Mouse (Mus musculus) lung, postnatal 0 days (tissue): ENCODE measurements at regions not wholly inside any gene's neighbourhood (a gene's known extent, or its start where the extent isn't known, plus 50 kb on each side); places are given as distances from the start of the nearest gene placed in this dataset.
A peak's percentile ranks its signal among the peaks of the same experiment; 100 is the strongest.

ENCODE experiments used
- ATAC-seq: fragments of 200-750 bp; cut with Nextera tagmentation; 2 replicates; pipeline ENCODE4 v1.8.0; 2017; ENCODE audit warnings: moderate library complexity
- DNase-seq: peaks from one replicate; pipeline ENCODE4 v3.0.0-alpha.2; 2016; ENCODE audit warnings: low spot score
- H3K27ac ChIP-seq: fragments of 300-500 bp; sonication (generic); 2 replicates; pipeline ENCODE4 v1.5.1; 2014; ENCODE audit warnings: antibody characterized with exemption, mild to moderate bottlenecking, low read length, mixed read lengths
- H3K27me3 ChIP-seq: fragments of 300-500 bp; sonication (generic); replicated peaks from 2 replicates; pipeline ENCODE4 v1.6.1; 2014; ENCODE audit warnings: low read length, mixed read lengths; ENCODE audit not compliant: insufficient read depth
- H3K36me3 ChIP-seq: fragments of 300-500 bp; sonication (generic); 2 replicates; pipeline ENCODE4 v1.6.1; 2014; ENCODE audit warnings: low read length, mixed read lengths; ENCODE audit not compliant: insufficient read depth
- H3K4me1 ChIP-seq: fragments of 300-500 bp; sonication (generic); 2 replicates; pipeline ENCODE4 v1.6.1; 2014; ENCODE audit warnings: antibody characterized with exemption, low read depth, low read length, mixed read lengths; ENCODE audit not compliant: insufficient read depth
- H3K4me2 ChIP-seq: fragments of 300-500 bp; sonication (generic); replicated peaks from 2 replicates; pipeline ENCODE4 v1.6.1; 2014; ENCODE audit warnings: low read depth, mild to moderate bottlenecking, low read length, moderate library complexity, mixed read lengths
- H3K4me3 ChIP-seq: fragments of 300-500 bp; sonication (generic); 2 replicates; pipeline ENCODE4 v1.5.1; 2014; ENCODE audit warnings: low read depth, low read length
- H3K9ac ChIP-seq: fragments of 300-500 bp; sonication (generic); replicated peaks from 2 replicates; pipeline ENCODE4 v1.6.1; 2014; ENCODE audit warnings: low read depth, mild to moderate bottlenecking
- H3K9me3 ChIP-seq: fragments of 300-500 bp; sonication (generic); 2 replicates; pipeline ENCODE4 v1.6.1; 2016; ENCODE audit warnings: low read length, mixed read lengths
- CTCF ChIP-seq: IDR thresholded peaks from 2 replicates; pipeline ENCODE4 v1.5.1; 2016; ENCODE audit warnings: antibody characterized with exemption, mild to moderate bottlenecking
- EP300 ChIP-seq: IDR thresholded peaks from 2 replicates; pipeline ENCODE4 v1.6.1; 2016; ENCODE audit warnings: antibody characterized with exemption, mild to moderate bottlenecking, control low read depth
- WGBS: fragments of 180-500 bp; shearing (Covaris S2); extraction: QIAGEN DNeasy Blood & Tissue Kit; methylation state at CpG from one replicate; pipeline ENCODE4 v1.1.7; 2014; 5-methylcytosine and 5-hydroxymethylcytosine counted together

GRCm38 (mm10) chr2:137721767-137722424, 534.5 kb upstream of the Btbd3 start:
- no peaks in the 10 kb centered on the region for H3K27me3 ChIP-seq
- no peaks in the 10 kb centered on the region for H3K36me3 ChIP-seq
- DNase-seq, result no peak
- H3K4me3 ChIP-seq, result no peak overlapping the region
- no peak overlapping the region for H3K9ac ChIP-seq
- ATAC-seq, result no peak
- no peaks in the 10 kb centered on the region for H3K9me3 ChIP-seq
- no peak overlapping the region for H3K4me2 ChIP-seq
- no peaks in the 10 kb centered on the region for H3K4me1 ChIP-seq
- no peak overlapping the region for H3K27ac ChIP-seq
- TF ChIP-seq CTCF (no peak), EP300 (no peak)
- 65% methylated on average over 7 of the region's 7 CpGs for WGBS

GRCm38 (mm10) chr2:137715891-137716290, 540.5 kb upstream of the Btbd3 start:
- no peak overlapping the region for H3K9ac ChIP-seq
- no peaks in the 10 kb centered on the region for H3K36me3 ChIP-seq
- H3K27me3 ChIP-seq, result no peaks in the 10 kb centered on the region
- H3K27ac ChIP-seq, result no peak overlapping the region
- no peaks in the 10 kb centered on the region for H3K4me1 ChIP-seq
- no peaks in the 10 kb centered on the region for H3K9me3 ChIP-seq
- 63% methylated on average over 2 of the region's 2 CpGs for WGBS
- TF ChIP-seq CTCF (no peak), EP300 (no peak)
- peak; percentile 13 for DNase-seq
- ATAC-seq, result peak; percentile 35; the same call in 1 of the 2 replicates
- H3K4me2 ChIP-seq, result no peak overlapping the region
- H3K4me3 ChIP-seq, result no peak overlapping the region

GRCm38 (mm10) chr2:137706528-137706988, 549.8 kb upstream of the Btbd3 start:
- TF ChIP-seq CTCF (no peak), EP300 (no peak)
- H3K4me3 ChIP-seq, result no peak overlapping the region
- no peak overlapping the region for H3K4me2 ChIP-seq
- no peaks in the 10 kb centered on the region for H3K4me1 ChIP-seq
- 21% methylated on average over 4 of the region's 4 CpGs for WGBS
- no peak overlapping the region for H3K9ac ChIP-seq
- no peak for DNase-seq
- ATAC-seq, result no peak
- no peaks in the 10 kb centered on the region for H3K9me3 ChIP-seq
- no peaks in the 10 kb centered on the region for H3K36me3 ChIP-seq
- no peak overlapping the region for H3K27ac ChIP-seq
- H3K27me3 ChIP-seq, result no peaks in the 10 kb centered on the region

GRCm38 (mm10) chr2:137705724-137706422, 550.5 kb upstream of the Btbd3 start:
- Histone ChIP-seq H3K9ac (no peak overlapping the region), H3K4me1 (no peaks in the 10 kb centered on the region), H3K4me3 (no peak overlapping the region), H3K36me3 (no peaks in the 10 kb centered on the region), H3K27me3 (no peaks in the 10 kb centered on the region), H3K9me3 (no peaks in the 10 kb centered on the region), H3K27ac (no peak overlapping the region), H3K4me2 (no peak overlapping the region)
- ATAC-seq (no peak), DNase-seq (no peak)
- 54% methylated on average over 14 of the region's 14 CpGs for WGBS
- TF ChIP-seq CTCF, result no peak
- TF ChIP-seq EP300, result no peak

GRCm38 (mm10) chr2:137704948-137705723, 551.2 kb upstream of the Btbd3 start:
- TF ChIP-seq CTCF (no peak), EP300 (no peak)
- WGBS, result 79% methylated on average over 12 of the region's 12 CpGs
- Histone ChIP-seq H3K27ac (no peak overlapping the region), H3K4me2 (no peak overlapping the region), H3K9me3 (no peaks in the 10 kb centered on the region), H3K4me1 (no peaks in the 10 kb centered on the region), H3K36me3 (no peaks in the 10 kb centered on the region), H3K4me3 (no peak overlapping the region), H3K9ac (no peak overlapping the region), H3K27me3 (no peaks in the 10 kb centered on the region)
- DNase-seq, result no peak
- no peak for ATAC-seq

- no peak overlapping the region for H3K27ac ChIP-seq
Measured at GRCm38 (mm10) chr2:137704565-137704947, 551.8 kb upstream of the Btbd3 start.

More at GRCm38 (mm10) chr2:137704565-137704947, 551.8 kb upstream of the Btbd3 start:
- ATAC-seq (no peak), DNase-seq (no peak)
- TF ChIP-seq CTCF, result no peak
- TF ChIP-seq EP300, result no peak
- Histone ChIP-seq H3K9ac (no peak overlapping the region), H3K27me3 (no peaks in the 10 kb centered on the region), H3K4me2 (no peak overlapping the region), H3K4me3 (no peak overlapping the region), H3K36me3 (no peaks in the 10 kb centered on the region), H3K4me1 (no peaks in the 10 kb centered on the region), H3K9me3 (no peaks in the 10 kb centered on the region)
- 74% methylated on average over 6 of the region's 6 CpGs for WGBS
